9 mouse cellular contexts compared by ENCODE assay signal in the genomic region with DNA sequence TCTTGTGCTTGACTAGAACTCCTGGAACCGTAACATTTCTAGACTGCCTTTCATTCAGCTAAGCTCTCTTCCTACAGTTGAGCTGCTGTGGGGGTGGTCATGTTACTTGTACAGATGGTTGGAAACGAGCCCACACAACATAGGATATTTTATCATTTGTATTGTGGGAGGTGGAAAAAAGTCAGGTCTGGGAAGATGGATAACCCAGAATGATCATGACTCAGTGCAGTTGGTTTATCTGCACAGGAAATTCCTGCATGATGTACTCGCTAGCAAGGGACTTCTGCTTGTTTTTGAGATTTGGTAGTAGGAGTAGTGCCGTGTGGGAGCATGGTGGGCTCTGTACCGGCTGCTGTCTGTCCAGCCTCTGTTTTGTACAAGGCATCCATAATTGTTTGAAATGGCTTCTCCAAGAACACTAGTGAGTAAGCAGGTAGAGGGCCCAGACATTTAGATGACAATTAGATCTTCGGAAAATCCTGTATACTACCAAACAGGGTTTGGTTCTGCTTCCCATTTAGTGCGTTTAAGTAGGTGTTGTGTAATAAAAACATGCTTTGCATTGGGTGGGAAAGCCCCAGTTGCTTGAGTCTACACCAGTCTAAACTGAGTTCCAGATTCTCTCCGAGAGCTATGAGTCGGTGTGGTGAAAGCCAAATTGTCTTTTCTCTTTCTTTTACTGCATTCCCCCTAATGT.
DNase-seq lines count a peak whose midpoint lies in the region; ATAC-seq and TF ChIP-seq lines count a peak whose summit lies in the region.
"Had no signal": no experiment of that assay in that cellular context is flagged by ENCODE, and none has a peak within 500 bp of the region (broad histone marks: within the 10 kb centered on the region; RNA-seq: fewer than 3 reads in every experiment).

No protein-coding gene starts in this region.

- no peak for TF ChIP-seq CTCF in lung, embryonic 14.5 days (IDR thresholded peaks at IDR 0.05; ENCODE audit: low read depth)
- TF ChIP-seq CTCF in lung, adult 2 months (IDR thresholded peaks at IDR 0.05; ENCODE audit: insufficient read depth, low read length) = no peak
- TF ChIP-seq CTCF in intestine, postnatal 0 days (IDR thresholded peaks at IDR 0.05; ENCODE audit: low read depth) = no peak

- no peak overlapping the region for H3K9ac ChIP-seq in lung, embryonic 14.5 days
- H3K9ac ChIP-seq in intestine, postnatal 0 days (ENCODE audit: low read depth, low read length) = no peak overlapping the region

- 63% methylated on average over 9 of the region's 9 CpGs for WGBS in lung, embryonic 14.5 days
- WGBS in lung, adult 2 months = 54% methylated on average over 9 of the region's 9 CpGs
- 78% methylated on average over 9 of the region's 9 CpGs for WGBS in intestine, postnatal 0 days

- H3K4me1 ChIP-seq in lung, embryonic 14.5 days (ENCODE audit: insufficient read depth) = peaks cover 6% of the 10 kb centered on the region; the same call in 1 of the 2 replicates
- H3K4me1 ChIP-seq in lung, adult 2 months (ENCODE audit: control insufficient read depth, insufficient read depth, low read length) = no peaks in the 10 kb centered on the region; the same call in 1 of the 2 replicates
- H3K4me1 ChIP-seq in erythroblast, embryonic 14.5 days (ENCODE audit: control insufficient read depth) = peaks cover 73% of the 10 kb centered on the region
- H3K4me1 ChIP-seq in intestine, postnatal 0 days (replicated peaks; ENCODE audit: control insufficient read depth, insufficient read depth, low read length) = no peaks in the 10 kb centered on the region

- no peaks in the 10 kb centered on the region for H3K9me3 ChIP-seq in lung, embryonic 14.5 days (ENCODE audit: low read depth, low read length)
- no peaks in the 10 kb centered on the region for H3K9me3 ChIP-seq in erythroblast, embryonic 14.5 days (ENCODE audit: control insufficient read depth, low read length)
- no peaks in the 10 kb centered on the region for H3K9me3 ChIP-seq in intestine, postnatal 0 days (ENCODE audit: control insufficient read depth)

- ATAC-seq in lung, embryonic 14.5 days (ENCODE audit: insufficient read depth) = no peak; the same call in 1 of the 2 replicates
- ATAC-seq in intestine, postnatal 0 days = no peak

- no peaks in the 10 kb centered on the region for H3K27me3 ChIP-seq in lung, embryonic 14.5 days (ENCODE audit: insufficient read depth, low read length)
- H3K27me3 ChIP-seq in erythroblast, embryonic 14.5 days (ENCODE audit: control insufficient read depth) = no peaks in the 10 kb centered on the region
- H3K27me3 ChIP-seq in intestine, postnatal 0 days (replicated peaks; ENCODE audit: control insufficient read depth, insufficient read depth, low read length) = no peaks in the 10 kb centered on the region

- no peak overlapping the region for H3K4me3 ChIP-seq in lung, embryonic 14.5 days (ENCODE audit: low read depth, low read length)
- no peak overlapping the region for H3K4me3 ChIP-seq in lung, adult 2 months (replicated peaks; ENCODE audit: extremely low read depth, low read depth, low read length)
- peak overlapping the region; percentile 10 for H3K4me3 ChIP-seq in erythroblast, embryonic 14.5 days (replicated peaks)
- no peak overlapping the region for H3K4me3 ChIP-seq in intestine, postnatal 0 days (ENCODE audit: low read depth, low read length)

- 0 out of 2 replicates have a peak overlapping the region, but pooled peaks have one; percentile 7 for H3K4me2 ChIP-seq in lung, embryonic 14.5 days
- no peak overlapping the region for H3K4me2 ChIP-seq in intestine, postnatal 0 days (replicated peaks; ENCODE audit: low read depth)

- H3K27ac ChIP-seq in lung, embryonic 14.5 days (ENCODE audit: low read depth) = no peak overlapping the region
- no peak overlapping the region for H3K27ac ChIP-seq in intestine, postnatal 0 days (ENCODE audit: low read depth, low read length)
- H3K27ac ChIP-seq: macrophage had no signal

- DNase-seq in lung, embryonic 14.5 days = peak; percentile 53
- DNase-seq in lung, adult 2 months = no peak
- peak; percentile 80 for DNase-seq in layer of hippocampus, adult 9-10 months (ENCODE audit: low spot score)
- DNase-seq in right cerebral cortex, postnatal 10 days (ENCODE audit: low spot score in 2 of 2) = peak; percentile 43 to 70
- DNase-seq in retina, postnatal 1 day = no peak
- no peak for DNase-seq in cerebellum, adult 9-10 months

- no peak for TF ChIP-seq POLR2A in lung, adult 2 months (IDR thresholded peaks at IDR 0.05; ENCODE audit: borderline replicate concordance, extremely low read depth, low read depth, low read length)

- no peaks in the 10 kb centered on the region for H3K36me3 ChIP-seq in lung, embryonic 14.5 days (ENCODE audit: insufficient read depth)
- H3K36me3 ChIP-seq in erythroblast, embryonic 14.5 days (ENCODE audit: control insufficient read depth) = no peaks in the 10 kb centered on the region; the same call in 1 of the 2 replicates
- H3K36me3 ChIP-seq in intestine, postnatal 0 days (ENCODE audit: control insufficient read depth, insufficient read depth) = no peaks in the 10 kb centered on the region

Comparison
In these comparisons a context has a peak if more than half of its experiments do, and no peak if none do; other contexts are left out.
1. DNase-seq: peak in lung, embryonic 14.5 days (single experiment), layer of hippocampus, adult 9-10 months (single experiment) and right cerebral cortex, postnatal 10 days (2 of 2); none in lung, adult 2 months (single experiment), retina, postnatal 1 day (single experiment) and cerebellum, adult 9-10 months (single experiment).